Mouse (Mus musculus): ENCODE measurements around the gene Duox2. TPM values are rescaled to one million over a fixed set of nuclear protein-coding genes. Genes with fewer than 3 reads are reported as not detected.

The Duox2 gene
- polyA plus RNA-seq, 1 experiment, result not detected

DNA sequence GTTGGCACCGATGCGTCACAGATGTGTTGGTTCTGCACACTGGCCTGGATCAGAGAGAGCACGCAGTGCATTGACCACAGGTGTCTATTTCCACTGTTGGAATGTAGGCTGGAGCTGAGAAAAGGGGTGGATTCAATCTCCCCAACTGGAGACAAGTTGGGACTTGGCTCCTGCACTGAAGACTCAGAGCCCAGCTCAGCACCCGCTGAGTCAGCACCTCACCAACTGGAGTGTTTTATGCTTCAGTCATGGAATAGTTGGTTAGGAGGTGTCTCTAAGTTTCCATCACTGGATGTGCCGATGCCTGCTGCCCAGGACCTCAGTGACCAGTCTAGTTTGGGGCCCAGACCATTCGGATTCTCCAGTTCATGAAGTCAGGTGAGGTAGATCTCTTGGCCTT, 67.9 kb downstream of the Duox2 start:
- no peak for TF ChIP-seq GATA1 (IDR thresholded peaks at IDR 0.05; ENCODE audit: borderline replicate concordance, low read length)
- H3K36me3 ChIP-seq (replicated peaks; ENCODE audit: low read length), result no peaks in the 10 kb centered on the region

More for the DNA sequence above, 67.9 kb downstream of the Duox2 start:
- Histone ChIP-seq H3K4me1 (peaks cover 64% of the 10 kb centered on the region), H3K9me3 (no peaks in the 10 kb centered on the region), H3K27me3 (replicated peaks) (no peaks in the 10 kb centered on the region), H3K4me3 (replicated peaks) (no peak overlapping the region)

Other genes starting within 250 kb of the Duox2 start
- gene Spg11, start 180.1 kb downstream of the Duox2 start, polyA plus RNA-seq (2012; ENCODE audit: insufficient read depth, low replicate concordance), result 0.51 TPM in 1 of 2 replicates, not detected in the other
- gene B2m, start 150.8 kb downstream of the Duox2 start, polyA plus RNA-seq (2012; ENCODE audit: insufficient read depth, low replicate concordance), result 24.9 and 99.6 TPM in 2 replicates
- gene Trim69, start 137.7 kb downstream of the Duox2 start, polyA plus RNA-seq (2012; ENCODE audit: insufficient read depth, low replicate concordance), result not detected in 2 replicates
- not detected in 2 replicates for gene Patl2, start 112.3 kb downstream of the Duox2 start, polyA plus RNA-seq (2012; ENCODE audit: insufficient read depth, low replicate concordance)
- gene Terb2, start 112.2 kb downstream of the Duox2 start, polyA plus RNA-seq (2012; ENCODE audit: insufficient read depth, low replicate concordance), result not detected in 2 replicates
- 51.9 and 52.7 TPM in 2 replicates for gene Sord, start 63.7 kb downstream of the Duox2 start, polyA plus RNA-seq (2012; ENCODE audit: insufficient read depth, low replicate concordance)
- not detected in 2 replicates for gene Duoxa2, start 451 bp upstream of the Duox2 start, polyA plus RNA-seq (2012; ENCODE audit: insufficient read depth, low replicate concordance)
- gene Duoxa1, start 15.3 kb upstream of the Duox2 start, polyA plus RNA-seq (2012; ENCODE audit: insufficient read depth, low replicate concordance), result not detected in 2 replicates
- not detected in 2 replicates for gene Duox1, start 17.2 kb upstream of the Duox2 start, polyA plus RNA-seq (2012; ENCODE audit: insufficient read depth, low replicate concordance)
- 16.9 and 40.0 TPM in 2 replicates for gene Shf, start 70.7 kb upstream of the Duox2 start, polyA plus RNA-seq (2012; ENCODE audit: insufficient read depth, low replicate concordance)
- 0.03 TPM in 1 of 2 replicates, not detected in the other for gene Slc28a2, start 128.0 kb upstream of the Duox2 start, polyA plus RNA-seq (2012; ENCODE audit: insufficient read depth, low replicate concordance)
- gene Gm14085, start 186.5 kb upstream of the Duox2 start, polyA plus RNA-seq (2012; ENCODE audit: insufficient read depth, low replicate concordance), result not detected in 2 replicates